Mouse (Mus musculus) stomach, postnatal 0 days (tissue): ENCODE results near the gene Ush2a. TPM values are rescaled to one million over a fixed set of nuclear protein-coding genes. Genes with fewer than 3 reads are reported as not detected.

ENCODE experiments used
- ATAC-seq: fragments of 200-750 bp; cut with Nextera tagmentation; 2 replicates; pipeline ENCODE4 v1.8.0; 2017; ENCODE audit not compliant: low FRiP score, low TSS enrichment
- DNase-seq: peaks from one replicate; pipeline ENCODE4 v3.0.0-alpha.2; 2016; ENCODE audit warnings: low spot score
- H3K27ac ChIP-seq: fragments of 300-500 bp; sonication (generic); replicated peaks from 2 replicates; pipeline ENCODE4 v1.5.1; 2014; ENCODE audit warnings: mild to moderate bottlenecking, control low read depth
- H3K27me3 ChIP-seq: fragments of 300-500 bp; sonication (generic); 2 replicates; pipeline ENCODE4 v1.6.1; 2014; ENCODE audit warnings: low read length; ENCODE audit not compliant: control insufficient read depth, insufficient read depth
- H3K36me3 ChIP-seq: fragments of 300-500 bp; sonication (generic); 2 replicates; pipeline ENCODE4 v1.6.1; 2014; ENCODE audit warnings: low read length, mixed read lengths; ENCODE audit not compliant: control insufficient read depth, insufficient read depth
- H3K4me1 ChIP-seq: fragments of 300-500 bp; sonication (generic); replicated peaks from 2 replicates; pipeline ENCODE4 v1.6.1; 2014; ENCODE audit warnings: antibody characterized with exemption; ENCODE audit not compliant: control insufficient read depth, insufficient read depth
- H3K4me2 ChIP-seq: fragments of 300-500 bp; sonication (generic); replicated peaks from 2 replicates; pipeline ENCODE4 v1.6.1; 2014; ENCODE audit warnings: low read depth, mild to moderate bottlenecking, control low read depth, moderate library complexity
- H3K4me3 ChIP-seq: fragments of 300-500 bp; sonication (generic); 2 replicates; pipeline ENCODE4 v1.5.1; 2014; ENCODE audit warnings: low read depth, low read length, control low read depth
- H3K9ac ChIP-seq: fragments of 300-500 bp; sonication (generic); 2 replicates; pipeline ENCODE4 v1.6.1; 2014; ENCODE audit warnings: mild to moderate bottlenecking, low read length, control low read depth, mixed read lengths
- H3K9me3 ChIP-seq: fragments of 300-500 bp; sonication (generic); 2 replicates; pipeline ENCODE4 v1.6.1; 2016; ENCODE audit warnings: low read length; ENCODE audit not compliant: control insufficient read depth
- CTCF ChIP-seq: IDR thresholded peaks from 2 replicates; pipeline ENCODE4 v1.5.1; 2016; ENCODE audit warnings: antibody characterized with exemption, low read depth, mild to moderate bottlenecking, moderate library complexity
- EP300 ChIP-seq: optimal IDR thresholded peaks from 2 replicates; pipeline ENCODE3; 2016; ENCODE audit warnings: antibody characterized with exemption
- WGBS: fragments of 180-500 bp; shearing (Covaris S2); extraction: QIAGEN DNeasy Blood & Tissue Kit; methylation state at CpG from one replicate; pipeline ENCODE4 v1.1.7; 2014; 5-methylcytosine and 5-hydroxymethylcytosine counted together
- polyA plus RNA-seq: library from polyadenylated mRNA; unstranded; fragments of >200 nt; fragmentation: Nextera tagmentation; extraction: Ambion mirVana; gene quantifications from 2 replicates; pipeline ENCODE4 v1.2.1, GENCODE M21; 2015

Ush2a gene
- polyA plus RNA-seq, 1 experiment from 2014 or later, result not detected

DNA sequence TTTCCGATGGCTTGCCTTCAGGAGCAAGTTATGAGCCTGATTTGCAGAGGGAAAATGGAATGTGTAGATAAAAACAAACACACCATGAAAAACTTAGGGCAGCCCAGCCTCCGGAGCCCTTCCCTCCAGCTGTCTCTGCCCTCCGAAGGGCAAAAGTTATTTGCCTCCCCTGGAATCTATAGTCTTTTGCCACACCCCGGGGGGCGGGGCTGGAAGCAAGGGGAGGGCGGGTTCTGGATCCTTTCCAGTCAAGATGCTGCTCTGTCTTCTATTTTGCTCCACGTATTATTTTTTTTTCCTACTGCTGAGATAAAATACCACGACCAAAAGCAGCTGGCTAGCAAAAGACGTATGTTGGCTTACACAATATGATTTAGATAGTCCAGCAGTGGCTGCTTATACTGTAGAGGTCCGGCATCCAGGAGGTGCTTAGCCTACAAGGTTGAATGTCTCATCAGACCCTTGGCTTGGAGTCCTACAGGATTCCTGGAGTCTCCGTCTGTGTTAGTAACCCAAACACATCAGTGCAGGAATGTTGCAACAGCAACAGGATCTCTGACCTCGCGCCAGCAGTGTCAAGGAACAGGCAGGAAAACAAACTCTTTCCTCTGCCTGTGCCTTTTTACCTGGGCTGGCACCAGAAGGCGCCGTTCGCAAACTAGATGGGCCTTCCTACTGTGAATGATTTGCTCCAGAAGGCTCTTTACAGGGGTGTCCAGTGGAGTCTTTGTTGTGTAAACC, 751.2 kb downstream of the Ush2a start:
- Histone ChIP-seq H3K4me2 (peak overlapping the region; percentile 50), H3K9ac (no peak overlapping the region), H3K36me3 (no peaks in the 10 kb centered on the region), H3K4me3 (no peak overlapping the region), H3K4me1 (0 out of 2 replicates have a peak, but pooled peaks cover 5% of the 10 kb centered on the region), H3K27ac (no peak overlapping the region), H3K9me3 (no peaks in the 10 kb centered on the region), H3K27me3 (no peaks in the 10 kb centered on the region)
- ATAC-seq (peak; percentile 39; the same call in 1 of the 2 replicates), DNase-seq (peak; percentile 67)
- no peak for TF ChIP-seq CTCF
- no peak for TF ChIP-seq EP300
- WGBS, result 2% methylated on average over 16 of the region's 16 CpGs

DNA sequence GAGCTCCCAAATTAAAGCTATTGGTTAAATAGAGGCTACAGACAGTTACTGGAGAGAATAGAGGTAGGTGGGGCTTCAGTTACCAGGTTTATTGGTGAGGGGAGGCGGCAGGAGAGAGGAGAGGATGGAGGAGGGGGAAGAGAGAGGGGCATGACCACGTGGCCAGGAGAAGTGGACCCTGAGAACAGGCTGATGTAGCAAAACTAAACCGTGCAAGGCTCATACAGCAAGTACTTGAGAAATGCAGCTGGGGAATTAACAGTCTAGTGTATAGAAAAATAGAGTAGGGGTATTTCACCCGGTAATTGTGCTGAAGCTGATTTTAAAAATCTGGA, 751.7 kb downstream of the Ush2a start:
- Histone ChIP-seq H3K27ac (no peak overlapping the region), H3K4me3 (no peak overlapping the region), H3K36me3 (no peaks in the 10 kb centered on the region), H3K9me3 (no peaks in the 10 kb centered on the region), H3K27me3 (no peaks in the 10 kb centered on the region), H3K4me2 (no peak overlapping the region), H3K4me1 (0 out of 2 replicates have a peak, but pooled peaks cover 5% of the 10 kb centered on the region), H3K9ac (no peak overlapping the region)
- WGBS, result 23% methylated on average over 4 of the region's 4 CpGs
- DNase-seq (no peak), ATAC-seq (peak; percentile 38; the same call in 1 of the 2 replicates)
- TF ChIP-seq EP300, result no peak
- no peak for TF ChIP-seq CTCF
